Mouse (Mus musculus) embryonic facial prominence, embryonic 14.5 days (tissue): ENCODE measurements around the gene Slc6a20a. TPM values are rescaled to one million over a fixed set of nuclear protein-coding genes. Genes with fewer than 3 reads are reported as not detected.
"Not testable (repeated sequence)": the region's sequence is repeated elsewhere in the genome, so short reads cannot be mapped to it uniquely, and the experiment has no call there.

Experiments used
- ATAC-seq: fragments of 200-750 bp; cut with Nextera tagmentation; 2 replicates; pipeline ENCODE4 v1.8.0; 2017; ENCODE audit warnings: low read depth, moderate number of reproducible peaks, moderate TSS enrichment
- DNase-seq: peaks from one replicate; pipeline ENCODE4 v3.0.0-alpha.2; 2015; ENCODE audit warnings: low spot score
- H3K27ac ChIP-seq: fragments of 300-500 bp; sonication (generic); replicated peaks from 2 replicates; pipeline ENCODE4 v1.5.1; 2014; ENCODE audit warnings: low read depth, mild to moderate bottlenecking, low read length, moderate library complexity
- H3K27me3 ChIP-seq: fragments of 300-500 bp; sonication (generic); replicated peaks from 2 replicates; pipeline ENCODE4 v1.6.1; 2014; ENCODE audit warnings: low read length; ENCODE audit not compliant: control insufficient read depth, insufficient read depth
- H3K36me3 ChIP-seq: fragments of 300-500 bp; sonication (generic); 2 replicates; pipeline ENCODE4 v1.6.1; 2014; ENCODE audit warnings: low read length, mixed read lengths; ENCODE audit not compliant: control insufficient read depth, insufficient read depth
- H3K4me1 ChIP-seq: fragments of 300-500 bp; sonication (generic); 2 replicates; pipeline ENCODE4 v1.6.1; 2014; ENCODE audit warnings: antibody characterized with exemption, low read length; ENCODE audit not compliant: control insufficient read depth, insufficient read depth
- H3K4me2 ChIP-seq: fragments of 300-500 bp; sonication (generic); 2 replicates; pipeline ENCODE4 v1.6.1; 2014; ENCODE audit warnings: low read depth, mild to moderate bottlenecking, low read length, moderate library complexity, mixed read lengths
- H3K4me3 ChIP-seq: fragments of 300-500 bp; sonication (generic); 2 replicates; pipeline ENCODE4 v1.5.1; 2014; ENCODE audit warnings: low read depth, mild to moderate bottlenecking, low read length
- H3K9ac ChIP-seq: fragments of 300-500 bp; sonication (generic); 2 replicates; pipeline ENCODE4 v1.6.1; 2014; ENCODE audit warnings: low read depth, mild to moderate bottlenecking, low read length, moderate library complexity, mixed read lengths
- H3K9me3 ChIP-seq: fragments of 300-500 bp; sonication (generic); 2 replicates; pipeline ENCODE4 v1.6.1; 2016; ENCODE audit warnings: low read length; ENCODE audit not compliant: control insufficient read depth
- WGBS: fragments of 180-500 bp; shearing (Covaris S2); extraction: QIAGEN DNeasy Blood & Tissue Kit; methylation state at CpG from one replicate; pipeline ENCODE4 v1.1.7; 2014; 5-methylcytosine and 5-hydroxymethylcytosine counted together
- polyA plus RNA-seq: library from polyadenylated mRNA; unstranded; fragments of >200 nt; fragmentation: Nextera tagmentation; extraction: Ambion mirVana; gene quantifications from 2 replicates; pipeline ENCODE4 v1.2.1, GENCODE M21; 2014

The Slc6a20a gene
- polyA plus RNA-seq, 1 experiment from 2014 or later: 0.99 TPM

DNA sequence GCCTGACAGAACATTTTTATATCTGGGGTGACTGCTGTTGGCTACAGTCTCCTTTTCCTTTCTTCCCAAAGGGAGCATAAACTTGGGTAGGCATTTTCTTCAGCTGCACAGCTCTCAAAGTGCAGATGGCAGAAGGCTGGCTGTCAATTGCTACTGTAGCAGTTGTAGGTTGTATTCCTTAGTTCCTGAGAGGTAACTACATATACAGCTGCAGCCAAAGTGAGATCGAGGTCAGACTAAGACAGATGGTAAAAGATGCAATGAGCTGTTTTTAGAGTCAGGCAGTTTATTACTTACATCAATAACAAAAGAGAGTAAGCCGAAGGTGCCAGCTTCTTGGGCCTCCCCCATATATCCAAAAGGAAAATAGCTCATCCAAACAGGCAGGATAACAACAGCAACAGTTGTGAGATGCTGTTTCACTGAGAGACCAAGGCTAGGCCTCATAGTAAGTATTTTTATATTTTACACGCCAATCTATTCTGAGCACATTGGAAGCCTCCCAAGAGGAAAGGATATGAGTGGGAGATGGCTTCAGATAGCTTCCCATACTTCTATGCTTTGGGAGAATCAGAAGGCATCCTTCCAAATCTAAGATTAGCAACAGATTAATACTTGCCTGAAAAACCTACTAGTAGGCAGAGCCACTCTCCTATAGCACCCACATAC is 17.1 kb upstream of the Slc6a20a start:
- Histone ChIP-seq H3K4me3 (no peak overlapping the region), H3K4me1 (no peaks in the 10 kb centered on the region), H3K4me2 (no peak overlapping the region), H3K9ac (no peak overlapping the region), H3K9me3 (no peaks in the 10 kb centered on the region), H3K36me3 (peaks cover 40% of the 10 kb centered on the region), H3K27me3 (no peaks in the 10 kb centered on the region), H3K27ac (no peak overlapping the region)
- 91% methylated on average over 3 of the region's 3 CpGs for WGBS
- DNase-seq (no peak), ATAC-seq (no peak)

DNA sequence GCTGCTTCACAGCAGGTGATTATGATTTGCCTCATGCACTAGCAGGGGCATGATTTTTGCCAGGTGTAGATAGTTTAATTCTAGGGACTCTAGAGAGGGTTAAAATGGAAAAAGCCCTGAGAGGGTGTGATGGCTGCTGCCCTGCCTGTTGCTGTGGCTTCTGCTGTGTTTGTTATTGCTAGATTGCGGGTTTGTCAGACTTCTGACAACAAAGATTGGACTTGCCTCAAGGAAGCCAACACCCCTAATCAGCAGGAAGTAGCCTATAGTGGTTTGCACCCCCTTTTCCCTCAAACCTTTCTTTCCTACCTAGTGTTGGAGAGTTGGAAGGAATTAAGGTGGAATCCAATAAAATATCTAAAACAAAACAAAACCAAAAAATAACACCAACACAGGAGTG is 9.5 kb upstream of the Slc6a20a start:
- 65% methylated on average over 1 of the region's 1 CpGs for WGBS
- Histone ChIP-seq H3K36me3 (0 out of 2 replicates have a peak, but pooled peaks cover 13% of the 10 kb centered on the region), H3K4me1 (no peaks in the 10 kb centered on the region), H3K27ac (no peak overlapping the region), H3K27me3 (no peaks in the 10 kb centered on the region), H3K4me2 (no peak overlapping the region), H3K4me3 (no peak overlapping the region), H3K9ac (no peak overlapping the region), H3K9me3 (no peaks in the 10 kb centered on the region)
- DNase-seq (no peak), ATAC-seq (no peak)

DNA sequence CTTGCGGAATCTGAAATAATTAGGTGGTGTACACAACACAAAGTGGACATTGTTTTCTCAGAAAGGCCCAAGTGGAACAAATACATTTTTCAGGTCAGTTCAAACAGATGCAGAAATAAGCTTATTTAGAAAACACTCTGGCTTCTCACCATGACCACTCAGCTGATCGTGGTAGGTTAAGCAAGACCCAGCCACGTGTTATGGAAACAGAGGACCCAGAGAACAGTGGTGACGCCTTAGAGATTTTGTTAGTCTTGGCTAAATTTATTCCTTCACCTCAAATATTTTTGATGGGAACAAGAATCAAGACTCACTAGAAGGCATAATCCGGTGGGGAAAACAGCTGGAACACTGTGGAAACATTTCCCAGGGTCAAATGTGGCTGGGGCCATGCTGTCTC is 7.5 kb upstream of the Slc6a20a start:
- Histone ChIP-seq H3K4me3 (no peak overlapping the region), H3K36me3 (no peaks in the 10 kb centered on the region), H3K27me3 (peaks cover 5% of the 10 kb centered on the region; the same call in 1 of the 2 replicates), H3K9me3 (no peaks in the 10 kb centered on the region), H3K4me2 (no peak overlapping the region), H3K9ac (no peak overlapping the region), H3K27ac (no peak overlapping the region), H3K4me1 (no peaks in the 10 kb centered on the region)
- 65% methylated on average over 5 of the region's 5 CpGs for WGBS
- ATAC-seq (no peak), DNase-seq (no peak)

GRCm38 (mm10) chr9:123683704-123684103 is 5.0 kb upstream of the Slc6a20a start:
- Histone ChIP-seq H3K27me3 (peaks cover 30% of the 10 kb centered on the region), H3K4me1 (no peaks in the 10 kb centered on the region), H3K4me3 (no peak overlapping the region), H3K9ac (no peak overlapping the region), H3K36me3 (no peaks in the 10 kb centered on the region), H3K9me3 (no peaks in the 10 kb centered on the region), H3K4me2 (no peak overlapping the region), H3K27ac (no peak overlapping the region)
- ATAC-seq: no peak
- 38% methylated on average over 3 of the region's 3 CpGs for WGBS
- no peak for DNase-seq

DNA sequence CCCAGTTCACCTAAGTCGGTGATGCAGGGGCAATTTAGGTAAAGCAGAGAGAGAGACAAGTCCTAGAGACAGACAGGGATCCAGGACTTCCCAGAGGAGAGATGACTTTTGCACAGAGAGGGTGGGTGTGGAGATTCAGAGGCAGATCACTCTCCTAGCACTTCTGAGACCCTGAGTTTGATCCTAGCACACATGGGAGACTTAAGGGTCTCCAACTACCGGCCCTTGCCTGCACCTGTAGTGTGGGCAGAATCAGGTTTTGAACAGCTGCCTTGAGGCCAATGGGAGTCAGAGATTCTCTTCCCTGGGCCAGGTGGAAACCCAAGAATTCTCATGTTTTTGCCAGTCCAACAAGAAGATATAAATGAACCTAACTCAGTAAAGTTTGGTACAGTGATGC is 513 bp upstream of the Slc6a20a start:
- H3K9me3 ChIP-seq: no peaks in the 10 kb centered on the region
- peak overlapping the region; percentile 44 for H3K4me3 ChIP-seq
- no peaks in the 10 kb centered on the region for H3K4me1 ChIP-seq
- H3K4me2 ChIP-seq: peak overlapping the region; percentile 81
- no peak for ATAC-seq
- 16% methylated on average over 2 of the region's 2 CpGs for WGBS
- no peak for DNase-seq
- H3K36me3 ChIP-seq: no peaks in the 10 kb centered on the region
- peaks cover 66% of the 10 kb centered on the region for H3K27me3 ChIP-seq
- no peak overlapping the region for H3K9ac ChIP-seq
- no peak overlapping the region for H3K27ac ChIP-seq

DNA sequence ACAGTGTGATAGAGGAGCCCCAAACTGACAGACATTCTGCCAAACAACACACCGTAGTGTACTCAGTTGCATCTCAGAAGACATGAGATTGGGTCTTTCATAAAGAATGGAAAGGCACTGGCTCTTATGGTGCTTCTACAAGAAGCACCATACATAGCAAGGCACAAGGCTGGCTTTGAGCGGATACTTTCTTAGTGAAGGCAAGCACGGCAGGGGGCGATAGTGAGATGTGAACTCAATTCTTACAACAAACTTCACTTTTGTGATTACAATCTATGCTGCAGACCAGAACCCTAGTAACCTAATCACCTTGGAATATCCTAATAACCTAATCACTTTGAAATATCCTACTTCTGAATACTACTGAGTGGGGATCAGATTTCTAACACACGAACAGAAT is 13.0 kb downstream of the Slc6a20a start:
- H3K4me2 ChIP-seq: no peak overlapping the region
- no peak for ATAC-seq
- H3K27me3 ChIP-seq: no peaks in the 10 kb centered on the region
- H3K9ac ChIP-seq: no peak overlapping the region
- H3K4me3 ChIP-seq: no peak overlapping the region
- H3K4me1 ChIP-seq: no peaks in the 10 kb centered on the region
- no peak overlapping the region for H3K27ac ChIP-seq
- DNase-seq: peak; percentile 46
- 42% methylated on average over 5 of the region's 5 CpGs for WGBS
- H3K9me3 ChIP-seq: 0 out of 2 replicates have a peak, but pooled peaks cover 4% of the 10 kb centered on the region
- no peaks in the 10 kb centered on the region for H3K36me3 ChIP-seq

DNA sequence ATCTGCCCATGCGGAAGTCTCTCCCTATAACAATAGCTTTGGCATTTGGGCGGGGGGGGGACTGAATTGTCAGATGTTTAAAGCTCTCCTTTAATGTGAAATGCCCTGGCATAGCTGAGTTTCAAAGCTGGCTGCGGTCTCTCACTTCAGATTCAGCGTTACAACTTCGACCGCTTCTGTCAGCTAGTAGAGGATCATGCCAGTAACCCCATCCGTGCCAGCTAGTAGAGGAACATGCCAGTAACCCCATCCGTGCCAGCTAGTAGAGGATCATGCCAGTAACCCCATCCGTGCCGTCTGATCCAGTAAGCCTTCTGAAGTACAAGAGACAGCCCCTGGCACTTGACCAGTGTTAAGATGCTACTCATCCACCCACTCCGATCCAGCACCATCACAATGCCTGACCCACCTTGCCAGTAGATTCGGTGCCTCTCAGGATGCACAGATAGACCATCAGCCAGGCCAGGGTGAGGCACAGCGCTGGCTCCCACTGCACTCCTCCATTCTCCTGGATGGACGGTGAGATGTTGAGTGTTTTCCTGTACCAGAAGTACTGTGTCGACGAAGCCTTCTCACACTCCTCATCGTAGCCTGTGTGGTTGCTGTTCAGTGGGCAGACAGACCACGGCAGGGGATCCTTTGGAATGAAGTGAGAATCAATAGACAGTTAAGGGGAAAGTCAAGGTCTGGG is 18.6 kb downstream of the Slc6a20a start:
- ATAC-seq (peak; percentile 30; the same call in 1 of the 2 replicates), DNase-seq (peak; percentile 12)
- H3K4me1 ChIP-seq, H3K9me3 ChIP-seq, H3K36me3 ChIP-seq, H3K27ac ChIP-seq, H3K4me3 ChIP-seq, H3K4me2 ChIP-seq, H3K9ac ChIP-seq, H3K27me3 ChIP-seq: not testable (repeated sequence)
- 80% methylated on average over 16 of the region's 18 CpGs for WGBS

GRCm38 (mm10) chr9:123658981-123659380 is 19.7 kb downstream of the Slc6a20a start:
- Histone ChIP-seq H3K9ac (no peak overlapping the region), H3K4me3 (no peak overlapping the region), H3K27ac (no peak overlapping the region), H3K9me3 (no peaks in the 10 kb centered on the region), H3K27me3 (no peaks in the 10 kb centered on the region), H3K4me2 (no peak overlapping the region), H3K36me3 (no peaks in the 10 kb centered on the region), H3K4me1 (no peaks in the 10 kb centered on the region)
- ATAC-seq (no peak), DNase-seq (no peak)

DNA sequence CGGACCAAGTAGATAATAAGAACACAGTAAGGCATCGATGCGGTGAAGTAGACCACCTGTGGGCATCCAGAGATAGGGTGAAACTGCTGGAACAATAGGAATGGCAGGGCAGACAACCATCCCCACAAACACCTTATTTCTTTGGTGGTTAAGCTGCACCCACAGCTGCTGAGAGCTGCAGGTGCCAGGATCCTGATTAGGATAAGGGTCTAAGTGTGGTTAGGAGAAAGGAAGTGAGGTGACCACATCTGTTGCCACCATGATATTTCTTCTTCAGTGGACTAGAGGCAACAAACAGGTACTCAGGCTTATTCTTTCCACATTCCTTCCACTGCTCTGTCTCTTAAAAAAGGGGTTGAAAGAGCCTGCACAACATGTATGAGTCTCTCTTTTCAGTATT is 21.2 kb downstream of the Slc6a20a start:
- 83% methylated on average over 3 of the region's 3 CpGs for WGBS
- H3K4me2 ChIP-seq: no peak overlapping the region

More for the DNA sequence above, 21.2 kb downstream of the Slc6a20a start:
- H3K9ac ChIP-seq: no peak overlapping the region
- H3K36me3 ChIP-seq: no peaks in the 10 kb centered on the region
- no peak for ATAC-seq
- no peak overlapping the region for H3K4me3 ChIP-seq
- no peak for DNase-seq
- no peaks in the 10 kb centered on the region for H3K27me3 ChIP-seq
- no peaks in the 10 kb centered on the region for H3K4me1 ChIP-seq
- H3K9me3 ChIP-seq: no peaks in the 10 kb centered on the region
- no peak overlapping the region for H3K27ac ChIP-seq
